Mouse (Mus musculus) lung, embryonic 14.5 days (tissue): ENCODE measurements at regions not wholly inside any gene's neighbourhood (a gene's known extent, or its start where the extent isn't known, plus 50 kb on each side); places are given as distances from the start of the nearest gene placed in this dataset.

Experiments used
- ATAC-seq: fragments of 200-750 bp; cut with Nextera tagmentation; 2 replicates; pipeline ENCODE4 v1.8.0; 2017; ENCODE audit warnings: mild to moderate bottlenecking, moderate TSS enrichment, moderate library complexity; ENCODE audit not compliant: insufficient read depth
- DNase-seq: peaks from one replicate; pipeline ENCODE4 v3.0.0-alpha.2; 2015
- H3K27ac ChIP-seq: fragments of 300-500 bp; sonication (generic); 2 replicates; pipeline ENCODE4 v1.5.1; 2014; ENCODE audit warnings: low read depth, mild to moderate bottlenecking, moderate library complexity
- H3K27me3 ChIP-seq: fragments of 300-500 bp; sonication (generic); 2 replicates; pipeline ENCODE4 v1.6.1; 2014; ENCODE audit warnings: low read length, control low read depth; ENCODE audit not compliant: insufficient read depth
- H3K36me3 ChIP-seq: fragments of 300-500 bp; sonication (generic); 2 replicates; pipeline ENCODE4 v1.6.1; 2014; ENCODE audit warnings: control low read depth; ENCODE audit not compliant: insufficient read depth
- H3K4me1 ChIP-seq: fragments of 300-500 bp; sonication (generic); 2 replicates; pipeline ENCODE4 v1.6.1; 2014; ENCODE audit warnings: antibody characterized with exemption, control low read depth; ENCODE audit not compliant: insufficient read depth
- H3K4me2 ChIP-seq: fragments of 300-500 bp; sonication (generic); 2 replicates; pipeline ENCODE4 v1.6.1; 2014; ENCODE audit warnings: mild to moderate bottlenecking
- H3K4me3 ChIP-seq: fragments of 300-500 bp; sonication (generic); 2 replicates; pipeline ENCODE4 v1.5.1; 2014; ENCODE audit warnings: low read depth, low read length
- H3K9ac ChIP-seq: fragments of 300-500 bp; sonication (generic); 2 replicates; pipeline ENCODE4 v1.6.1; 2014
- H3K9me3 ChIP-seq: fragments of 300-500 bp; sonication (generic); 2 replicates; pipeline ENCODE4 v1.6.1; 2016; ENCODE audit warnings: low read depth, low read length, control low read depth
- CTCF ChIP-seq: IDR thresholded peaks from 2 replicates; pipeline ENCODE4 v1.5.1; 2016; ENCODE audit warnings: antibody characterized with exemption, low read depth
- whole genome bisulfite sequencing: fragments of 180-500 bp; shearing (Covaris S2); extraction: QIAGEN DNeasy Blood & Tissue Kit; methylation state at CpG from one replicate; pipeline ENCODE4 v1.1.7; 2014; 5-methylcytosine and 5-hydroxymethylcytosine counted together

DNA sequence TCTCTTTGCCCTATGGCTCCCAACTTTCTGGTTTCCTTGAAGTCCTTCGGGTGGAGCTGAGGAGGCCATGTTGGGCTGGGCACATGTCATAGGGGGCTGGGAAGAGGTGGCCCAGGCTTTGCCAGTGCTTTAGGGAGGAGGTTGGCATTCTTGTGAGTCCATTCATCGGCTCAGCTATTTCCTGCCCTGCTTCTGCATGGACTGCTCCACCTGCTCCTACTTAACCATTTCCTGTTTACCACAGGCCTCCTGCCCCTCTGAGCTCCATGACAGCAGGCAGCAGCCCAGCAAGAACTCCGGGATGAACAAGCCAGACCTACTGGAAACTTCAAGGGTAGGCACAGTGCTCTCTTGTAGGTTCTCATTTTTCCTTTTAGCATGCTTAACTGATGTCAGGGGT lies 80.3 kb downstream of the Zfp36l1 start:
- Histone ChIP-seq H3K4me3 (no peak overlapping the region), H3K4me1 (0 out of 2 replicates have a peak, but pooled peaks cover 7% of the 10 kb centered on the region), H3K27ac (no peak overlapping the region), H3K9ac (no peak overlapping the region), H3K36me3 (no peaks in the 10 kb centered on the region), H3K9me3 (no peaks in the 10 kb centered on the region), H3K4me2 (no peak overlapping the region), H3K27me3 (no peaks in the 10 kb centered on the region)
- DNase-seq = no peak
- 56% methylated on average over 3 of the region's 3 CpGs for WGBS
- 0 out of 2 replicates have a peak, but pooled peaks have one; percentile 31 for ATAC-seq
- TF ChIP-seq CTCF = no peak

DNA sequence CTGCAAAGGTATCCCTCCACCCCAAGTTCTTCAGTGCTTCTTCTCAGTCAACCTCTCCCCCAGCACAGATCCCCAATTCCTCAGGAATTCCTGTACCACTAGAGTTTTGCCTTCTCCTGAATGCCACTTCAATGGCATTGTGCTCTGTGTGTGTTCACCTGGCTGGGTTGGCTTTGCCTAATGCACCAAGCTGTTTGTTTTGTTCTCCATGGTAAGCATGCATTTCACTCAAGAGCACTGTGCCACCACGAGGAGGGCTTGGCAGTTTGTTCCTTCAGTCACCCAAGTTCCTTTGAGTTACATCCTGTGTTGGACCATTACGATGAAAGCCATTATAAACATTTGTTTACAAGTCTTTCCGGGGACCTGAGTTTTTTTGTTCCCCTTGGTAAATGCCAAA lies 84.5 kb downstream of the Zfp36l1 start:
- H3K27me3 ChIP-seq = no peaks in the 10 kb centered on the region
- H3K4me3 ChIP-seq = no peak overlapping the region
- H3K4me1 ChIP-seq = peaks cover 4% of the 10 kb centered on the region; the same call in 1 of the 2 replicates
- DNase-seq (no peak), ATAC-seq (no peak)
- no peak overlapping the region for H3K4me2 ChIP-seq
- no peaks in the 10 kb centered on the region for H3K9me3 ChIP-seq
- no peaks in the 10 kb centered on the region for H3K36me3 ChIP-seq
- no peak overlapping the region for H3K9ac ChIP-seq
- TF ChIP-seq CTCF = no peak
- H3K27ac ChIP-seq = no peak overlapping the region
- WGBS = 51% methylated on average over 3 of the region's 3 CpGs

DNA sequence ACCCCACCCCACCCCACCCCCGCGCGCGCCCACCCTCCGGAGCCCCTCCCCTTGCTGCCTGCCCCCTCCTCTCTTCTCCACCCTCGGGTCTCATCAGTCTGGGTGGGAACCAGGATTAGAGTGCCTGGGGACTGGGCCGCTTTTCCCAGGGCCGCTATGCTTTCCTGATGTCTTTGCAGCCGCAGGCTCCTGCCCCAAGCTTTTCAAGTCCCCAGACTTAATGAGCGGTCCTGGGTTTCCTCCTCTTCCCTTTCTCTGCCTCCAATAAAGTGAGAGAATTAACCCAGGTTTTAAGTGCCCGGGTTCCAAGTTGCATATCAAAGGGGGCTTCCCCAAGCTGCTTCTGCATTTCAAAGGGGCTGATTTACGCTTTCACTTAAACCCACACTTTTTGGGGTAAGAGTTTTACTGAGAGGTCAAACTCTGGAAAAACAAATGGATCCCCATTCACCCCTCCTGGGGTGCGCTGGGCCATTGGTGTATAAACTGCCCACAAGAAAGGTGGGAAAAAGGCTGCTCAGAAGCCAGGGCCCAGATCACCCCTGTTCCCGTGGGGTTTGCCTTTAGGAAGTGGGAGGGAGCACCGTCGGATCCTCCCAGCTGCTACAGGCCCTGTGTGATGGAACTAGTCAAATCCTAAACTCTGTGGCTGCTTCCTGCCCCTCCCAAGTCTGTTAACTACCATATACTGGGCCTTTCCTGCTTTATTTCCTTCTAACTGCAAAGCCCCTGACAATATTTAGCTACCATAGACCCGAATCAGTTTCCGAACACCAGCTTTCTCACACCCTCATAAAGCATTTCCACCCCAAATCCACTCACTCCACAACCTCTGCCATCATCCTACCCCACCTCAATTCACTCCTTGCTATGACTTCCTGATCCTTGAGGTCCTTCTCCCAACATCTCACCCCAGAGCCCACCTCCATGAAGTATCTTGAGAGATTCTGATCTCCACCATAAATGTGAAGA lies 89.4 kb downstream of the Zfp36l1 start:
- Histone ChIP-seq H3K4me3 (no peak overlapping the region), H3K36me3 (no peaks in the 10 kb centered on the region), H3K27me3 (no peaks in the 10 kb centered on the region), H3K4me1 (peaks cover 26% of the 10 kb centered on the region), H3K9me3 (no peaks in the 10 kb centered on the region), H3K9ac (peak overlapping the region; percentile 14), H3K27ac (peak overlapping the region; percentile 70; the same call in 1 of the 2 replicates), H3K4me2 (peak overlapping the region; percentile 32; the same call in 1 of the 2 replicates)
- peak; percentile 41 for DNase-seq
- ATAC-seq = peak; percentile 58
- 22% methylated on average over 18 of the region's 18 CpGs for WGBS
- TF ChIP-seq CTCF = no peak

DNA sequence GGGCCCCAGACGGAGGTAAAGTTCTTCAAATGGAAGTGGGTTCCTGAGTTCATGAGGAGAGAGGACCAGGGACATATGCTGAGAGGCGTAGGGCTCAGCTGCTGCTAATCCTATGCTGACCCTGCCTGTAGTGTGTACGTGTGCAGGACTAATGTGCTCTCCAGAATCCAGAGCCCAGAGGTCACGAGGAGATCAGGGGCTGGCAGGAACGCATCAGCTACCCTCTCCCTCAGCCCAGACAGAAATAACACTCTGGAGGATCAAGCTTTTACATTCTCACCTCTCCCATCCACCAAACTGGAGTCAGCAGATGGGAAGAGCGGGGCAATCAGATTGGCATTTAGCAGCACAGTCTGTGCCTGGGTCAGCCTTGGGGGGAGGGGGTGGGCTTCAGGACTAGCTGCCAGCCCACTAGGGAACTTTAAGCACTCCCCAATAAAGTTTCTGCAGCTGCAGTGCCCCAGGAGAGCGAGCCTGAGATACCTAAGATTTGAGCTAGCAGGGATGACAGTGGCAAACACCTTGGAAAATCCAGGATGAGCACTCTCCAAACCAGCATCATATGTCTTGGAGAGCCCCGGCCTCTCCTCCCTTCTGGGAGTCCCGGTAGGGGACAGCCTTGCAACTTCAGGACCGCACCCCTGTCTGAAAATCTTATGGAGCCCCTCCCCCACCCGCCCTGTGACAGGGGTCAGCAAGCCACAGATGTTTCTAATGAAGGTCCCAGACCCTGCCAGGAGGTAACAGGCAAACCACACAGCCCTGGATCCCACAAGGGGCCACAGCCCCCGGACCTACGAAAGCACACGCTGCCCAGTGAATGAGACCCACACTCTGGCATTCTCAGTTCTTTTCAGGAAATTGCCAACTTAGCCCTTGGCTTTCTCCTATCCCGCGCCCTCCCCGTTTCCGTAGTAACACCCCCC lies 90.4 kb downstream of the Zfp36l1 start:
- peak; percentile 48; the same call in 1 of the 2 replicates for ATAC-seq
- WGBS = 26% methylated on average over 18 of the region's 18 CpGs
- H3K27ac ChIP-seq = peak overlapping the region; percentile 70; the same call in 1 of the 2 replicates
- no peak for TF ChIP-seq CTCF
- peaks cover 26% of the 10 kb centered on the region for H3K4me1 ChIP-seq
- H3K4me3 ChIP-seq = no peak overlapping the region
- H3K9ac ChIP-seq = peak overlapping the region; percentile 14
- no peak for DNase-seq
- H3K36me3 ChIP-seq = no peaks in the 10 kb centered on the region
- H3K4me2 ChIP-seq = peak overlapping the region; percentile 32; the same call in 1 of the 2 replicates
- no peaks in the 10 kb centered on the region for H3K27me3 ChIP-seq
- H3K9me3 ChIP-seq = no peaks in the 10 kb centered on the region

DNA sequence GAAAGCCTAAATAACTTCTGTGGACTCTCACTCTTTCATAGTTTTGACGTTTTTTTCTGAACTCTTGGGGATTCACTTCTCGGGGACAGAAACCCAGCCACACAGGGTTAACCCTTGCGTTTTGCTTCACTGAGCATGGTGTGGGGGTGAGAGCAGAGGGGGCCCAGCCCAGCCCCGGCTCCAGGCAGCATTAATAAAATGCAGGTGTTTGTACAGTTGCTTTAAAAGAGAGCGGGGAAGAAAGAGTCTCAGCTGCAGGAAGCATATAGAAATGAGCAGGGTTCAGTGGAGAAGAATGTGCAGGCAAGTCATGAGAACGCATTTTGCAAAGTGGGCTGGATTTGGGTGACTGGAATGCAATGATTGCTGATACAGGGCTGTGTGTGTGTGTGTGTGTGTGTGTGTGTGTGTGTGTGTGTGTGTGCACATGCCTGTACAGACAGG lies 91.8 kb downstream of the Zfp36l1 start:
- Histone ChIP-seq H3K36me3 (no peaks in the 10 kb centered on the region), H3K27ac (peak overlapping the region; percentile 40; the same call in 1 of the 2 replicates), H3K4me2 (no peak overlapping the region), H3K9ac (no peak overlapping the region), H3K9me3 (no peaks in the 10 kb centered on the region), H3K27me3 (no peaks in the 10 kb centered on the region), H3K4me1 (peaks cover 26% of the 10 kb centered on the region), H3K4me3 (no peak overlapping the region)
- DNase-seq = peak; percentile 39
- ATAC-seq = no peak
- WGBS = 14% methylated on average over 6 of the region's 6 CpGs
- no peak for TF ChIP-seq CTCF

DNA sequence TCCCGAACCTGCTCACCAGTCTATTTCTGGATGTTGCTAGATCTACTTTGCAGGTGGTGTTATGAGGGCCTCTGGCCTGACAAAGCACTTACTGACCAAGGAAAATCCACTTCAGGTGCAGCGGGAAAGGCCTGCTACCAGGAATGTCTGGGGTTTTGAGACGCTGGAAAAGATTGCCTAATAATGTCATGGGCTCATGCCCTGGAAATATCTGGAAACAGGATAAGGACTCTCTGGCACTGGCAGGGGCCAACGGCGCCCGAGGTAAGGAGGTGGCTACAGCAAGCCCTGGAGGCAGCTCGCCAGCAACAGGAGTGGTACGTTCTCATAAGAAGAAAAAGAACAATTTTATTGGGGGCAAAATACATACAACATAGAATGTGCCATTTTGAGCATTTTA lies 94.7 kb downstream of the Zfp36l1 start:
- Histone ChIP-seq H3K4me3 (no peak overlapping the region), H3K27me3 (no peaks in the 10 kb centered on the region), H3K27ac (peak overlapping the region; percentile 64), H3K9ac (no peak overlapping the region), H3K4me2 (no peak overlapping the region), H3K4me1 (peaks cover 40% of the 10 kb centered on the region), H3K9me3 (no peaks in the 10 kb centered on the region), H3K36me3 (no peaks in the 10 kb centered on the region)
- TF ChIP-seq CTCF = no peak
- peak; percentile 37 for DNase-seq
- WGBS = 67% methylated on average over 8 of the region's 8 CpGs
- ATAC-seq = no peak
